Mouse (Mus musculus): ENCODE measurements around the gene Alg14. TPM values are rescaled to one million over a fixed set of nuclear protein-coding genes. Genes with fewer than 3 reads are reported as not detected.

The Alg14 gene
- 21.2 TPM for polyA plus RNA-seq (2014; fragmentation: Illumina TruSeq; extraction: RNeasy Lipid Tissue Mini Kit (QIAGEN cat#74804); ENCODE audit: low read depth, low replicate concordance)

DNA sequence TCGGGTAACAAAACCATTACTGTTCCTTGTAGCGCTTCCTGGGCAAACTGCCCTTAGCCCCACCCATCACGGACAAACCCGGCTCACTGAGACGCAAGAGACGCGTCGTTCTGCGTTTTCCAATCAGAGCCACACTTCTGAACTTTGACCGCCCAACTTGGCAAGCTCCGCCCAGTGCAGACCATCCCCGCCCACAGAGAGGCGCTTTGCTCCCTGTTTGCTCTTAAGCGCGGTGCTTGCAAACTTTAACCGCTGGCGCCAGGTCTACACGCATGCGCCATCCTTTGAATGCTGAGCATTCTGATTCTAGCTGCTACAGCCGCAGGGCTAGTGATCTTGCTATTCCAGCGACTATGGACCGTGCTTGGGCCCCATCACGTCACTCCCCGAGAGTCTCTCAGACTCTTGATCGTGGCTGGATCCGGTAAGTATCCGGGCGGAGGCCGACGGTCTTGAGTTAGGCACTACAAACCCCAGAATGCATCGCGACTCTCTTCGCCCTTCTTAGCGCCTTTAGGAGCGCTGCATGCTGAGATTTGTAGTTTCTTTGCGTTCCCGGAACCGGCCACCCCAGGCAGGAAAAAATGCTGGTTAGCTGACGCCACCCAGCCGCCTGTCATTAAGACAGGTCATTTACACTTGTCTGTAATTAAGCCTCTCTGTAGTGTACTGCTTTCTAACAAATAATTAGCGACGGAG lies at the start of gene Alg14:
Gene Alg14 (plus strand): TSS at position 214 of the 699 bp plus-strand sequence.

DNA sequence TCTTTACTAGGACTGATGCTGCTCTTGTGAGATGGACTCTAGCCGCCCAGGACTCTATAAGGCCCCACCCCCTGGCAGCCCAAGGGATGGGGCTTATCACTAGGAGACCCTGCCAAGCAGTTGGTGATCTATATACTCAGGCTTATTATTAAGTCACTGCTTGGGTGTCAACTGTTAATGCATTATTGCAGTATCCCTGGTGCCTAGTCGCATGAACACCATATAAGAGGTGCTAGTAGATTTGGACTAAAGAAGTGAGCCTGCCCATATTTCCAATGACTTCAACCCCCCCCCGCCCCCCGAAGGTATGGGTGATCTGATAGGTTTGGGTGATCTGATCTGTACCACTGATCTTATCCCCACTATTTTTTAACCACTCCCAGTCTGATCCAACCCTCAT lies 8.6 kb upstream of the Alg14 start, which contains the start of gene Tmem56:
Gene Tmem56 (minus strand): TSS at position 101 of the 400 bp plus-strand sequence.

Other genes with a start within 250 kb of the Alg14 start
- gene Rwdd3, start 120.1 kb upstream of the Alg14 start, polyA plus RNA-seq (2014; fragmentation: Illumina TruSeq; extraction: RNeasy Lipid Tissue Mini Kit (QIAGEN cat#74804); ENCODE audit: low read depth, low replicate concordance), result 6.5 TPM
- 11.2 TPM for gene Tmem56, start 8.7 kb upstream of the Alg14 start, polyA plus RNA-seq (2014; fragmentation: Illumina TruSeq; extraction: RNeasy Lipid Tissue Mini Kit (QIAGEN cat#74804); ENCODE audit: low read depth, low replicate concordance)
- gene Cnn3, start 134.7 kb downstream of the Alg14 start, polyA plus RNA-seq (2014; fragmentation: Illumina TruSeq; extraction: RNeasy Lipid Tissue Mini Kit (QIAGEN cat#74804); ENCODE audit: low read depth, low replicate concordance), result 68.4 TPM
- gene Slc44a3, start 240.6 kb downstream of the Alg14 start, polyA plus RNA-seq (2014; fragmentation: Illumina TruSeq; extraction: RNeasy Lipid Tissue Mini Kit (QIAGEN cat#74804); ENCODE audit: low read depth, low replicate concordance), result 37.2 TPM

Data from adipose tissue, adult 10 weeks (tissue).